Mouse (Mus musculus) gastrocnemius, adult 2 months (tissue): ENCODE data around the gene Schip1. TPM values are rescaled to one million over a fixed set of nuclear protein-coding genes. Genes with fewer than 3 reads are reported as not detected.

Experiments used
- DNase-seq: peaks from one replicate; pipeline ENCODE4 v3.0.0; 2022
- H3K27ac ChIP-seq: fragments of 200-600 bp; 2 replicates; pipeline ENCODE4 v1.8.1; 2022; ENCODE audit warnings: mild to moderate bottlenecking
- H3K4me3 ChIP-seq: fragments of 200-600 bp; 2 replicates; pipeline ENCODE4 v1.8.1; 2022; ENCODE audit warnings: mild to moderate bottlenecking, moderate library complexity
- CTCF ChIP-seq: fragments of 200-600 bp; IDR thresholded peaks from 2 replicates; pipeline ENCODE4 v1.8.1; 2022; ENCODE audit warnings: antibody characterized with exemption, mild to moderate bottlenecking, moderate library complexity
- intact Hi-C: fragments of 180-260 bp; cut with DNase I; formaldehyde crosslinking; loops from one replicate; pipeline ENCODE4 v1.15.1; 2025
- long read RNA-seq, 2 experiments: library from polyadenylated mRNA; stranded (forward); transcript quantifications; one replicate each; pipeline ENCODE4 v2.0.0; 2021
- total RNA-seq, 2 experiments: library from RNA; stranded (reverse); gene quantifications; 2 replicates each; pipeline ENCODE4 v1.2.3; 2021

Gene Schip1
- total RNA-seq = 100 to 1,000 TPM; 124 to 144 TPM
- long read RNA-seq, experiment 1, transcript Schip1-206 (8 exons, 2,156 nt) = minor isoform, 6 of 163 reads
- long read RNA-seq, experiment 1, transcript Schip1-207 (7 exons, 1,557 nt) = major isoform, 144 of 163 reads
- long read RNA-seq, experiment 1, partial matches to known transcripts = 9 of 163 reads
- long read RNA-seq, experiment 1, other reads (novel, unspliced or antisense) = 4 of 163 reads
- long read RNA-seq, experiment 2, transcript Schip1-207 (7 exons, 1,557 nt) = major isoform, 119 of 135 reads
- long read RNA-seq, experiment 2, transcript Schip1-206 (8 exons, 2,156 nt) = minor isoform, 6 of 135 reads
- long read RNA-seq, experiment 2, partial matches to known transcripts = 2 of 135 reads
- long read RNA-seq, experiment 2, other reads (novel, unspliced or antisense) = 8 of 135 reads

DNA sequence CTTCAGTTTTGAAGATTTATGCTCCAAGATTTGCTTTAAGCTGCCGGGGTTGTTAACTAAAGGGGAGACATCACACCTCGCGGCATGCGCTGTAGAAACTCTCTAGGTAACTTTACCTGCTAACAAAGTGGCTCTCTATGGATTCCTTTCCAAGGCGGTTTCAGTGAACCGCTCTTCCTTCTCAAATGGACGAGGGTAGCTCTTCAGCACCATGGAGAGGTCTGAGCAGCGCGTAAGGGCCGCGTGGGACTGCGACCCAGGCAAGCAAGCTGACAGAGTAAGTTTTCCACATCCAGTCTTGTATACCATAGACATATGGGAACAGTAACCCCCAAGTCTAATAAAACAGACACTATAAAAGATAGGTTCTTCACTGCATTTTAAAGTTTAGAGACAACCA is at the start of gene Schip1:
Schip1 (plus strand) TSS at position 72 of the 400 bp plus-strand sequence.
- DNase-seq = no peak
- Histone ChIP-seq H3K4me3 (no peak within 1 kb of the TSS), H3K27ac (no peak within 1 kb of the TSS)
- no peak for TF ChIP-seq CTCF
- intact Hi-C loops = no loop called here

DNA sequence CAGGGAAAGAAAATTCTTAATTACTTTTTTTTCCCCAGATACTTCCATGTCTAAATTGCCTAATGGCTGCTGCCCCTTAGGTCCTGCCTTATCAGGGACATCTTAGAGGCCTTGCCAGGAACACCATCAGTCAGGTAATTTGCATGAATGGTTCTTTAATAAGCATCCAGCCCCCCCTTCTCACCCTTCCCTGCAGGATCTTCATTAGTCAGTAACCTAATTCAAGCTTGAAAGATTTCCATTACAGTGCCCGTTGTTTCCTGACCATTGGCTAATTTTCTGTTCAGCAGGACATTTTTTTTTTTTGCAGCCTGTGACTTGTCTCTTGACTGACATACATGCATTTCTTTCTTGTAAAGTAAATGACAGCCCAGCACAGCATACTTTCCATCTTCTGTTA is 48.8 kb upstream of the Schip1 start:
- no peak for TF ChIP-seq CTCF
- intact Hi-C loops = no loop called here
- Histone ChIP-seq H3K27ac (no peak overlapping the region), H3K4me3 (no peak overlapping the region)
- DNase-seq = no peak

DNA sequence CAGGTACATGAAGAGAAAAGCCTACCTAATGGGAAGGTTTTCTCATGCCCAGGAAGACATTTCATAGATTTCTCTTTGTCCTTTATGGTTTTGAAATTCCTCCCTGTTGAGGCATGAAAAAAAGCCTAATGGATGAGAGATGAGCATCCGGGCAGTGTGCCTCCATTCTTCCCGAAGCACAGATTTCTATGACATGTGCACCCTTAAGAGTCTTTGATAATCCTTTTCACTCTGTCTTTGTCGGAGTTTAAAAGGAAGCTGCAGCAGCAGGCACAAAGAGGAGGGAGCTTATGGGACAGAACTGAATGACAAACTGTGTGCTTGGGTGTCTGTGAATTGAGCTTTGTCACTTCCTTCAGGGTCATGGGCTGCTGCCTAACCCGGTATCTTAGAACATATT is 45.2 kb upstream of the Schip1 start:
- no peak overlapping the region for H3K4me3 ChIP-seq
- no peak overlapping the region for H3K27ac ChIP-seq
- TF ChIP-seq CTCF = no peak
- DNase-seq = no peak
- intact Hi-C loops = no loop called here

DNA sequence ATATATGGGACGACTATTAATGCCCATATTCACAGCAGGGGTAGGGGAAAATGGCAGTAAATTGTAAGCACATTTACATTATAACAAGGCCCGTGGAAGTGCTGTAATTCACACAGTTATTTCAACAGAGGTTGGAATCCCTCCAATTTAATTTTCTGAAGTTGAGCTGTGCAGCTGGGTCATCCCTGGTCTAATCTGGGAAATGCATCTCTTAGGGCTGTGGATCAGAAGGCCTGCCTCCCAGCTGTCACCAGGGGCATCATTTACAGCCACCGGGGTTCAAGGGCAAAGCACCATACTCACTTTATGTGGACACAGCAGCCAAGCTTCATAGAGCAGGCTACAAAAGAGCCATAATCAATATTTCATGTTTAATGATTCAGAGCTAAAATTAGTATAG is 28.5 kb upstream of the Schip1 start:
- no peak for TF ChIP-seq CTCF
- no peak overlapping the region for H3K4me3 ChIP-seq
- intact Hi-C loops = no loop called here
- no peak overlapping the region for H3K27ac ChIP-seq
- no peak for DNase-seq

DNA sequence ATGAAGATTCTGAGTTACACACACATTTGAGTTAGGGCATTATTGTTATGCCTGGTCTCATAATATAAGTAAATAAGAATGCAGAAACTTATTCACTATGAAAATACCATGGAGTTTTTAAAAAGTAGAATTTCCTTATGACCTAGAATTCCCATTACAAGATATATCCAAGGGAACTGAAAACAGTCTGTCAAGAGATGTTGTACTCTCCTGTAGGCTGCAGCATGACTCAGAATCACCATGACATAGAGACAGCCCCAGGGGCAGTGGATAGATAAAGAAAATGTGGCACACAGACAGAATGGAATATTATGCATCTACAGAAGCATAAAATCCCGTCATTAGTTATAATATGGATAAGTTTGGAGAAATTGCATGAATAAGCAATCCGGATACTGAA is 21.7 kb upstream of the Schip1 start:
- H3K27ac ChIP-seq = no peak overlapping the region
- DNase-seq = no peak
- no peak for TF ChIP-seq CTCF
- no peak overlapping the region for H3K4me3 ChIP-seq
- intact Hi-C loops = no loop called here

DNA sequence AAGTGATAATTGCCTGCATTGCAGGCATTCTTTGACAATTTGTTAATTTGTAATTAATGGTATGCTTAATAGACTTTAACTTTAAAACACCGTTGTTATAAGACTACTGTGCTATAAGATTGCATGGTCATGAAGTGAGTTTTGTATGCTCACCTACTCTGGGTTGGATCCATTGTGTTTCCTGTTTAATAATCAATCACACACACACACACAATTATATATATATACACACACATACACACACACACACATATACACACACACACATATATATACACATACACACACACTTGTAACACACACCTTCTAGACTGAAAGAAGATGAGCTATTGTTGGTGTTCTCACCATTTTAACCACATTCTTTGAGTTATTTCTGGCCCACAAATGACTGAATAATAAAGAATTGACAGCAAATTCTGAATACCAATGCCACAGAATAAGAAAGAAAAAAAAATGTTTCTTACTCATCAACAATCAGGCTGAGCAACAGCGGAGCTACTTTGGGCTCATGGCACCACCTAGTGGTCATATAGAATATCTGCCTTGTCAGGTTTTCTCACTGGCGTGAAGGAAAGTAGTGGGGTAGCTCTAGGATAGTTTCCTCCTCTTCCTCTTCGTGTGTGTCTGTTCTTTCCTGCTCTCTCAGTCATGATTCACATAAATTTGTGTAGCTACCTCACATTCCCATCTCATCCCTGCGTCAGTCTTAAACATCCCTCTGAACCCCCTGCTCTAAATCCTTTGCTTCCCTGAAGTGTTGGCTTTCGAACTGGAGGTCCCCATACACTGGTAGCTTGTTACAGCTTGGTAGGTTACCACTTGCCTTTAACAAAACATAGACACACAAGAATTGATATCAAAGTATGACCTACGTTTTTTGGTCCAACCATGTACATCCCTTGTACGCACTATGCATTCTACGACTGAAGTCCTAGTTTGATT is 18.9 kb upstream of the Schip1 start:
- no peak overlapping the region for H3K27ac ChIP-seq
- intact Hi-C loops = loop anchor here (5.0 kb wide), 1 partner anchor 533 kb away; no protein-coding TSS in a partner anchor
- no peak for DNase-seq
- TF ChIP-seq CTCF = peak; percentile 73
- no peak overlapping the region for H3K4me3 ChIP-seq

DNA sequence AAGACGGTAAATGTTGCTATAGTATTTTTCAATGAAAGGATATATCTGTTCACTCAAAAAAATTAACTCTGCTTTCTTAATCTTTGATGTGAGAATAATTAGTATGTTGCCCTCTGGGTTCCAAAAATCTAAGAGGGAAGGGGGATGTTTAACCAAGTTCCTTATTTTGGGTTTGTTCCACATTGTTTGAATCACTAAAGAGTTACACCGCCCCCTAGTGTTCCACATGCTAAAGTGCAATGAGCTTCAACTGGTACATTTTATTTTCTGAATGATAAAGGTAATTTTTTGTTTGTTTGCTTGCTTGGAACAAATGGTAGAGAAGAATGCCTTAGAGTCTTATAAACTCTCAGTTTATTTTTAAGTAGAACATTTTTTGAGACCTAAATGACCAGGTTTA is 11.1 kb upstream of the Schip1 start:
- intact Hi-C loops = no loop called here
- DNase-seq = no peak
- Histone ChIP-seq H3K27ac (no peak overlapping the region), H3K4me3 (no peak overlapping the region)
- peak; percentile 72 for TF ChIP-seq CTCF

DNA sequence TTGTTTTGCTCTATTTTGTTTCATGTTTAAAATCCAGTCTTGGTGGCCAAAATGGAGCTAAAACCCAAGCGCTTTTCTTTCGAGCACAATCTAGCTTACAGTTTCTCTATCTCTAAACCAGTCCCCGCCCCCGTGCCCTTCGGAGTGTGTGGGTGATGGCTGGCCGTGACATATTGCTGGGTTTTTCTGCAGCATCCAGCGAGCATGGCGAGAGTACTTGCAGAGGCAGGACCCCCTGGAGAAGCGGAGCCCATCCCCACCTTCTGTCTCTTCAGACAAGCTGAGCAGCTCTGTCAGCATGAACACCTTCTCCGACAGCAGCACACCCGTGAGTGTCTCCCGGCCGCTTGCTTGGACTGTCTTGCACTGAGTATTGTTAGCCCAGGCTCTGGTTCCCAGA is 9.5 kb upstream of the Schip1 start:
- H3K27ac ChIP-seq = no peak overlapping the region
- TF ChIP-seq CTCF = no peak
- no peak overlapping the region for H3K4me3 ChIP-seq
- DNase-seq = no peak
- intact Hi-C loops = loop anchor here (5.0 kb wide), 2 partner anchors 442 to 657 kb away; no protein-coding TSS in a partner anchor

DNA sequence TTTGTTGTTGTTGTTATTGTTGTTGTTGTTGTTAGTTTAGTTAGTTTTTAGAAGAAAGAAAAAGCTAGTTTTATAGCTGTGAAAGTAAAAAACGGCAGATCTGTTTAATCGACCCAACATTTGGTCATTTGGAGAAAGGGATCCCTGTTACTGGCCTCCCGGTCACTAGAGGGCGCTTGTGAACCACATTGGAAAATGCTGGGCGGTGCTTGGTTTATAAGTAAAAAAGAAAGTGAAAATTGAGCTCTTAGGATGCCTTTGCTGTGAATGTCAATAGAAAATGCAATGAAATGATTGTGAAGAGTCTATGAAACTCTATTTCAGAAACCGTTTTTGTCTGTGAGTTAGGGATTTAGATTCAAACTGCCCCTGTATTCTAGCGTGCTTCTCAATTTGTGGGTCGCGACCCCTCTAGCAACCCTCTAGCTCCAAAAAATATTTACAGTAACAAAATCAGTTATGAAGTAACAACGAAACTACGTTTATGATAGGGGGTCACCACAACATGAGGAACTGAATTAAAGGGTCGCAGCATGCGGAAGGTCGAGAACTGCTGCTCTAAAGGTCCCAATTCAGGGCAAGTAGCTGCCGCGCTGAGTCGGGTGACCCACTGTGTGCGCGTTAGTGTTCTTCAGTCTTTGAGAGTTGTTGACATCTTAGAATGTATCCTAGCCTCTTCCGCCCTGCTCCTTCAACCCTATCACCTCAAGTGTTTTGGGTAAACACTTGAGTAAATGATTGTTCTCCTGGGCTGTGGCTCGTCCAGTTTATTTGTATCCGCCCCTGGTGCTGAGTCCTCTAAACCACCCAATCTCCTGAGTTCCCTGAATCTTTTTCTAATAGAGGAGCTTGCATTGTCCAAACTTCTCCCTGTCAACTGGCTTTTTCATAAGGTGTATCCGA is 8.0 kb upstream of the Schip1 start:
- peak overlapping the region; percentile 65 for H3K27ac ChIP-seq
- DNase-seq = peak; percentile 75
- TF ChIP-seq CTCF = peak; percentile 91
- H3K4me3 ChIP-seq = peak overlapping the region; percentile 72
- intact Hi-C loops = loop anchor here (2.0 to 5.0 kb wide), 3 partner anchors 441 to 656 kb away; no protein-coding TSS in a partner anchor

DNA sequence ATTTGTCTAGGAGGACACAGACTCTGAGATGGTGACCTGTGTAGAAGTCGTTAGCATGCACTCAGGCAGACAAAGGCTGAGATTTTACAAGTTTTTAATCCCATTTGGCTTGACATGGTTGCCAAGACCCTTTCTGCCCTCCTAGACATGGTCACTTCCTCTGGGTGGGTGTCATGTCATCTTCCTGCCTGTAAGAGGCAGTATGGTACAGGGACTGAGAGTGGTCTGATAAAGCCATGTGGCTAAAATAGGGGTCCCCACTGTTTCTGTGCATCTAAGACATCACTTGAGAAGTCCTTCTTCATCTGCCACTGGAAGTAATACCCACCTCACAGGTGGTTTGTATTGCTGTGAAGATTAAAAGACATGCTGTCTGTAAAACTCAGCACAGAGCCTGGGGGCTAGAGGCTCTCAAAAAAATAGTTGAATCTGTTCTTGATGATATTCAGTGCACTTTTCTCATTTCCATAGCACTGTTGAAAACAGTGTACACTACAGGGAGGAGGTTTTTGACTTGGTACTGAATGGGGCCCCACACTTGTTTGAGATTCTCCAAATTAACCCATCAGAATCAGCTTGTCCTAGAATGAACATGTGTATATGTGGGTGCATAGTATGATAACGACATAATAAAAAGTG is 5.3 kb upstream of the Schip1 start:
- Histone ChIP-seq H3K4me3 (no peak overlapping the region), H3K27ac (no peak overlapping the region)
- intact Hi-C loops = loop anchor here (5.0 kb wide), 2 partner anchors 438 to 653 kb away; no protein-coding TSS in a partner anchor
- TF ChIP-seq CTCF = peak; percentile 68
- no peak for DNase-seq
